In genomic region chr3:103188856-103189255, GRCm38 (mm10) we compare ENCODE assay signal across 27 mouse cellular contexts. TPM values are rescaled to one million over a fixed set of nuclear protein-coding genes. Genes with fewer than 3 reads are reported as not detected.
DNase-seq lines count a peak whose midpoint lies in the region; ATAC-seq and TF ChIP-seq lines count a peak whose summit lies in the region.
"Had no signal": no experiment of that assay in that cellular context is flagged by ENCODE, and none has a peak within 500 bp of the region (broad histone marks: within the 10 kb centered on the region; RNA-seq: fewer than 3 reads in every experiment).

No protein-coding gene starts in this region.

- 84% methylated on average over 2 of the region's 2 CpGs for WGBS in forebrain, embryonic 15.5 days
- WGBS in forebrain, embryonic 16.5 days = 70% methylated on average over 2 of the region's 2 CpGs
- WGBS in liver, postnatal 0 days (ENCODE audit: insufficient replicate concordance) = 85% methylated on average over 2 of the region's 2 CpGs

- TF ChIP-seq CTCF in brain, embryonic 14.5 days (IDR thresholded peaks at IDR 0.05; ENCODE audit: borderline replicate concordance, extremely low read depth, insufficient read depth, insufficient read length) = no peak
- no peak for TF ChIP-seq CTCF in liver, postnatal 0 days (IDR thresholded peaks at IDR 0.05; ENCODE audit: low read depth)

- peak; percentile 45 for DNase-seq in left cerebral cortex, postnatal 4 days
- no peak for DNase-seq in left cerebral cortex, postnatal 36 days (ENCODE audit: low spot score in 2 of 2)
- peak; percentile 83 for DNase-seq in ES-CJ7 (ENCODE audit: low read depth, low spot score)
- DNase-seq in brain, embryonic 14.5 days (ENCODE audit: low read depth) = peak; percentile 24
- DNase-seq in liver, postnatal 0 days = no peak
- DNase-seq: adrenal gland, postnatal 25 days; cerebellum, adult 18-20 months; embryo, embryonic 11 days; gastrocnemius, postnatal 10 days; heart, postnatal 36 days; kidney, adult 2 months; layer of hippocampus, postnatal 36 days; lung, postnatal 36 days; thymus, adult 2 months; thymus, postnatal 36 days had no signal

- no peaks in the 10 kb centered on the region for H3K36me3 ChIP-seq in forebrain, embryonic 15.5 days
- no peaks in the 10 kb centered on the region for H3K36me3 ChIP-seq in forebrain, embryonic 16.5 days (ENCODE audit: control insufficient read depth, insufficient read depth)
- no peaks in the 10 kb centered on the region for H3K36me3 ChIP-seq in liver, postnatal 0 days (replicated peaks; ENCODE audit: insufficient read depth, low read length)
- H3K36me3 ChIP-seq: embryonic facial prominence, embryonic 12.5 days; hindbrain, embryonic 13.5 days; intestine, embryonic 15.5 days; limb, embryonic 12.5 days; neural tube, embryonic 13.5 days had no signal

- H3K9me3 ChIP-seq in forebrain, embryonic 15.5 days = no peaks in the 10 kb centered on the region
- peaks cover 6% of the 10 kb centered on the region; the same call in 1 of the 2 replicates for H3K9me3 ChIP-seq in forebrain, embryonic 16.5 days (ENCODE audit: control insufficient read depth, low read length)
- H3K9me3 ChIP-seq in liver, postnatal 0 days (ENCODE audit: low read length) = peaks cover 10% of the 10 kb centered on the region
- H3K9me3 ChIP-seq: embryonic facial prominence, embryonic 12.5 days; hindbrain, embryonic 13.5 days; intestine, embryonic 15.5 days had no signal

- H3K4me3 ChIP-seq in forebrain, embryonic 15.5 days = no peak overlapping the region
- no peak overlapping the region for H3K4me3 ChIP-seq in forebrain, embryonic 16.5 days (replicated peaks; ENCODE audit: low read length)
- H3K4me3 ChIP-seq in liver, postnatal 0 days (ENCODE audit: low read depth, low read length) = no peak overlapping the region
- H3K4me3 ChIP-seq: embryonic facial prominence, embryonic 12.5 days; hindbrain, embryonic 13.5 days; intestine, embryonic 15.5 days; limb, embryonic 12.5 days; neural tube, embryonic 13.5 days had no signal

- no peak overlapping the region for H3K9ac ChIP-seq in forebrain, embryonic 15.5 days (replicated peaks)
- H3K9ac ChIP-seq in forebrain, embryonic 16.5 days (replicated peaks; ENCODE audit: low read depth, low read length) = no peak overlapping the region
- no peak overlapping the region for H3K9ac ChIP-seq in liver, postnatal 0 days (replicated peaks)
- H3K9ac ChIP-seq: embryonic facial prominence, embryonic 12.5 days; hindbrain, embryonic 13.5 days; intestine, embryonic 15.5 days; limb, embryonic 12.5 days; neural tube, embryonic 13.5 days had no signal

- ATAC-seq in forebrain, embryonic 15.5 days (replicated peaks) = peak; percentile 35; the same call in 1 of the 2 replicates
- ATAC-seq in forebrain, embryonic 16.5 days = no peak; the same call in 1 of the 2 replicates
- ATAC-seq in liver, postnatal 0 days = no peak
- ATAC-seq: CD4-positive, CD25-positive, alpha-beta regulatory T cell, adult 4 months; intestine, embryonic 15.5 days; Patski had no signal

- no peak for TF ChIP-seq POLR2A in brain, embryonic 14.5 days (IDR thresholded peaks at IDR 0.05; ENCODE audit: borderline replicate concordance, extremely low read depth, insufficient read depth, insufficient read length, poor library complexity, severe bottlenecking)

- H3K27ac ChIP-seq in forebrain, embryonic 15.5 days (replicated peaks) = no peak overlapping the region
- no peak overlapping the region for H3K27ac ChIP-seq in forebrain, embryonic 16.5 days (ENCODE audit: low read length)
- H3K27ac ChIP-seq in liver, postnatal 0 days (ENCODE audit: low read depth) = no peak overlapping the region
- H3K27ac ChIP-seq: embryonic facial prominence, embryonic 12.5 days; hindbrain, embryonic 13.5 days; intestine, embryonic 15.5 days; neural tube, embryonic 13.5 days had no signal

- intact Hi-C loops in left cerebral cortex, postnatal 4 days (cut with DNase I) = loop anchor here (10.0 kb wide), 2 partner anchors 196 to 546 kb away; partner anchors contain the start of genes Gm10964 and Olfml3
- intact Hi-C loops in left cerebral cortex, postnatal 36 days (cut with DNase I) = loop anchor here (10.0 kb wide), 1 partner anchor 196 kb away; no protein-coding TSS in a partner anchor

- no peak overlapping the region for H3K4me2 ChIP-seq in forebrain, embryonic 15.5 days (replicated peaks)
- no peak overlapping the region for H3K4me2 ChIP-seq in forebrain, embryonic 16.5 days (ENCODE audit: low read length)
- no peak overlapping the region for H3K4me2 ChIP-seq in liver, postnatal 0 days (ENCODE audit: low read depth, low read length)
- H3K4me2 ChIP-seq: embryonic facial prominence, embryonic 12.5 days; heart, embryonic 11.5 days; hindbrain, embryonic 13.5 days; intestine, embryonic 15.5 days; limb, embryonic 12.5 days; liver, embryonic 11.5 days; midbrain, embryonic 11.5 days; neural tube, embryonic 13.5 days had no signal

- no peak for TF ChIP-seq EP300 in liver, postnatal 0 days (IDR thresholded peaks at IDR 0.05; ENCODE audit: low read depth)

- no peaks in the 10 kb centered on the region for H3K27me3 ChIP-seq in forebrain, embryonic 15.5 days
- no peaks in the 10 kb centered on the region for H3K27me3 ChIP-seq in forebrain, embryonic 16.5 days (replicated peaks; ENCODE audit: control insufficient read depth, insufficient read depth, low read length)
- no peaks in the 10 kb centered on the region for H3K27me3 ChIP-seq in liver, postnatal 0 days (ENCODE audit: insufficient read depth, low read length)
- H3K27me3 ChIP-seq: embryonic facial prominence, embryonic 12.5 days; hindbrain, embryonic 13.5 days; intestine, embryonic 15.5 days; limb, embryonic 12.5 days; neural tube, embryonic 13.5 days; Patski had no signal

- no peaks in the 10 kb centered on the region for H3K4me1 ChIP-seq in forebrain, embryonic 15.5 days
- peaks cover 7% of the 10 kb centered on the region; the same call in 1 of the 2 replicates for H3K4me1 ChIP-seq in forebrain, embryonic 16.5 days (replicated peaks; ENCODE audit: control insufficient read depth, insufficient read depth, low read length)
- no peaks in the 10 kb centered on the region for H3K4me1 ChIP-seq in liver, postnatal 0 days (ENCODE audit: insufficient read depth)
- H3K4me1 ChIP-seq: embryonic facial prominence, embryonic 12.5 days; hindbrain, embryonic 13.5 days; intestine, embryonic 15.5 days; neural tube, embryonic 13.5 days had no signal

RNA-seq across cellular contexts. Expression of gene Bcas2, which starts 17.4 kb away (rescaled TPM):
- polyA plus RNA-seq in forebrain, embryonic 15.5 days (2015; fragmentation: Nextera tagmentation; extraction: Ambion mirVana) = 244 and 247 TPM in 2 replicates
- 242 and 246 TPM in 2 replicates for polyA plus RNA-seq in forebrain, embryonic 16.5 days (2015; fragmentation: Nextera tagmentation; extraction: Ambion mirVana)
- total RNA-seq in left cerebral cortex, postnatal 4 days (2021) = 10 to 100 TPM; 86.1 to 93.7 TPM
- 10 to 100 TPM; 67.6 to 79.7 TPM for total RNA-seq in left cerebral cortex, postnatal 36 days (2021)
- polyA plus RNA-seq in brain, embryonic 14.5 days (2012; rRNA removed) = 161 and 168 TPM in 2 replicates
- 71.7 and 73.7 TPM in 2 replicates for polyA plus RNA-seq in liver, postnatal 0 days (2015; fragmentation: Nextera tagmentation; extraction: Ambion mirVana)

Comparison
In these comparisons a context has a peak if more than half of its experiments do, and no peak if none do; other contexts are left out.
1. DNase-seq: peak in left cerebral cortex, postnatal 4 days (single experiment), ES-CJ7 (single experiment) and brain, embryonic 14.5 days (single experiment); none in left cerebral cortex, postnatal 36 days (0 of 2) and liver, postnatal 0 days (single experiment).